Mouse (Mus musculus): ENCODE data around the gene Cacna1e. TPM values are rescaled to one million over a fixed set of nuclear protein-coding genes. Genes with fewer than 3 reads are reported as not detected.

The Cacna1e gene
- polyA plus RNA-seq, 1 experiment = 28.8 TPM

DNA sequence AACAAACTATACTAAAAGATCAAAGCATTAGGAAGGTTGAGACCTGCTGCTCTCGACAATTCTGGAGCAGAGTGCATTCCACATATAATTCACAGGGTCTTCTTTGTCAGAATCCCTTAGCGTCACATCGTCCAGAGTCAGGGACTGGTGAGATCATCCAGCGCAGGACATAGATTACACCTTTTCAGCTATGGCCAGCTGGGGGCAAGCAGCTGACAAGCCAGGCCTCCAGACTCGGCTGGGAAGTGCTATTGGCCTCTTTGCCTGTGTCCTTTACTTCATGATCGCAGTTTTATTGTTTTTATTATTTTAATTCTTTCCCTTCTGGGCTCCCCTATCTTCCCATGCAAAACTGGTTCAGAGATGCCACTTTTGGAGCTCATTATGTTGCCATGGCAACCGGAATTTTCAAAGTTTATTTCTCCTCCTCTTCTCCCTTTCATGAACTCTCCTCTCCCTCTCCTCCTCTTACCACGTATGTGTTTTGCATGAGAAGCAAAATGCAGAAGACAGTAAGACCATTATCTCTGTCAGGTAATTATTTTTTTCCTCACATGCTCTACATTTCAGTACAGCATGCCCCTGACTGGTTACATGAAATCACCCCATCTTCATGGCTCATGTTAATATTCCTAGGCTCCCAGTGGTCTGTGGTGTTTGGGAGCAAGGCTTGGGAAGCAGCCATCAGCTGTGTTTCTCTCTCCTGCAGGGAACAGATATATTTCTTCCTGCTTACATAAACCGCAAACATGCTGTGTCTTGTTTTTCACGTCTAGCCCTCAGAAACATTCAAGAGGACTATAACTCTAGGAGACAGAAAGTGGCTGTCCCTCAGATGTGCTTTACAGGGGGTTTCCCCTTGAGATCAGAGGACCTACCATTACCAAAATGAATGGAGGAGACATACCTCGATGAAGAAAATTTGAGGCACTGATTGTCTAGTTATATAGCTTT is 351.0 kb downstream of the Cacna1e start:
- peak; percentile 52 for DNase-seq (ENCODE audit: low read depth)
- no peak for TF ChIP-seq CTCF (IDR thresholded peaks at IDR 0.05; ENCODE audit: borderline replicate concordance, extremely low read depth, insufficient read depth, insufficient read length)
- no peak for TF ChIP-seq POLR2A (IDR thresholded peaks at IDR 0.05; ENCODE audit: borderline replicate concordance, extremely low read depth, insufficient read depth, insufficient read length, poor library complexity, severe bottlenecking)

DNA sequence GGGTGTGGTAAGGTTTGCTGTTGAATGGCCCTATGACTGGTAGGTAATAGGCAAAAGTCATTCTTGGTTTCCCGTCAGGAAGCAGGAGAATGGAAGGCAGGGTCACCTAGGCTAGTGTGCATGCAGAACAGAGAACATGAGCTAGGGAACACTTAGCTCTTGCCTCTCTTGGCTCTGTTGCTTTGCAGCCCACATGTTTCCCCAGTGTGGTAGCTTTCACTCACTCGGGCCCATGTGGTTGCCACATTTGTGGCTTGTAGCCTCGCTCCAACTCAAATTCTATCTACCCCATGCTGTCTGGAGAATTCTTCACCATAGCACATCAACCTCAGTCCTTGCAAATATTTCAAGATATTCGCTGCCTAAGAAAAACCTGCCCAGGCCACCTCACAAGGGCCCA is 354.6 kb downstream of the Cacna1e start:
- no peak for DNase-seq (ENCODE audit: low read depth)
- TF ChIP-seq CTCF (IDR thresholded peaks at IDR 0.05; ENCODE audit: borderline replicate concordance, extremely low read depth, insufficient read depth, insufficient read length) (no peak), POLR2A (IDR thresholded peaks at IDR 0.05; ENCODE audit: borderline replicate concordance, extremely low read depth, insufficient read depth, insufficient read length, poor library complexity, severe bottlenecking) (no peak)

DNA sequence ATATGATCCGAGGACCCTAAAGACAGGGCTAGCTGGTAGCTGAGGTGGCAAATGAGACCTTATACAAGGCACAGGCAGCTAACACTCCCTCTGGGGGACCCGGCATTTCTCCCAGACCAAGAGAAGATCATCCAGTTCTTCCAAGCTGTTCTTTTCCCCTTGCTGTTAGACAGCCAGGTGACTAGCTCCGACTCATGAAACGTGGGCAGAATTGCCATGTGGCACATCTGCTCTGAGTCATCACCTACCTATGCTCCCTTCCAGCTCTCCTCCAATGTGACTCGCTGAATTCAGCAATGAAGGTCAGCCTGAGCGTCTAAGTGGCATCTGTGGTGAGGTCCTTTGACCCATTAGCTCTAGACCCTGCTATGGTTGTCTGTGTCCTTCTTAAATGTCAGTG is 355.5 kb downstream of the Cacna1e start:
- DNase-seq (ENCODE audit: low read depth) = no peak
- TF ChIP-seq POLR2A (IDR thresholded peaks at IDR 0.05; ENCODE audit: borderline replicate concordance, extremely low read depth, insufficient read depth, insufficient read length, poor library complexity, severe bottlenecking) = no peak
- TF ChIP-seq CTCF (IDR thresholded peaks at IDR 0.05; ENCODE audit: borderline replicate concordance, extremely low read depth, insufficient read depth, insufficient read length) = no peak

DNA sequence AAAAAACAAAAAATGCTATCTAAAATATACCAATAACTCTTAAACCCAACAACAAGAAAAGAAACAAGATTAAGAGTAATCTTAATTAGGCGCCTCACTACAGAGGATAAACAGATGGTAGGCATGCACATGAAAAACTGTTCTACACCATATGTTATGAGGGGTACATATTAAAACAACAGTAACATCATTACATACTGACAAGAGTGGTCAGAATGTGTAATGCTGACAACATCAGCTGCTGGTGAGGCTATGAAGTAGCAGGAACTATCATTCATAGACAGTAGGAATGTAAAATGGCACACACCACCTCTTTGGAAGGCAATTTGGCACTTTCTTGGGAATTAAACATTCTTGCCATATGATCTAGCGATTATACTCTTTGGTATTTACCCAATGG is 363.6 kb downstream of the Cacna1e start:
- TF ChIP-seq CTCF (IDR thresholded peaks at IDR 0.05; ENCODE audit: borderline replicate concordance, extremely low read depth, insufficient read depth, insufficient read length) (no peak), POLR2A (IDR thresholded peaks at IDR 0.05; ENCODE audit: borderline replicate concordance, extremely low read depth, insufficient read depth, insufficient read length, poor library complexity, severe bottlenecking) (no peak)
- peak; percentile 54 for DNase-seq (ENCODE audit: low read depth)

DNA sequence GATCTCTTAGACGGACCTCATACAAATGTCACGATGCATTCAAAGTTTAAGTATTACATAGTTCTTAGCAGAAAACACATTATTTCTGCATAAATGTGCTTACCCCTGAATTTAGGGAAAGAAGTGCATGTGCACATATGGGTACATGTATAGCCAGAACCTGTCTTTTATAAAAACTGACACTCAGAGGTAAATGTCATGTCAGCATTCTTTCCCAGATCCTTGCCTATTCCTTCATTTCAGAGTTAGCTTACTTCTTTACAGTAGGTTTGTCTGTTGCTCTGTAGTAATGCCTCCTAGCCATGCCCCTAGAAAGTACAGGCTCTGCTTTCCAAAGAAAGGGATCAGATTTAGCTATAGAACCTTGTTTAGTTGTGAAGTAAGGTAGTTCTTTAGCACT is 369.0 kb downstream of the Cacna1e start:
- TF ChIP-seq POLR2A (IDR thresholded peaks at IDR 0.05; ENCODE audit: borderline replicate concordance, extremely low read depth, insufficient read depth, insufficient read length, poor library complexity, severe bottlenecking) (no peak), CTCF (IDR thresholded peaks at IDR 0.05; ENCODE audit: borderline replicate concordance, extremely low read depth, insufficient read depth, insufficient read length) (no peak)
- no peak for DNase-seq (ENCODE audit: low read depth)

DNA sequence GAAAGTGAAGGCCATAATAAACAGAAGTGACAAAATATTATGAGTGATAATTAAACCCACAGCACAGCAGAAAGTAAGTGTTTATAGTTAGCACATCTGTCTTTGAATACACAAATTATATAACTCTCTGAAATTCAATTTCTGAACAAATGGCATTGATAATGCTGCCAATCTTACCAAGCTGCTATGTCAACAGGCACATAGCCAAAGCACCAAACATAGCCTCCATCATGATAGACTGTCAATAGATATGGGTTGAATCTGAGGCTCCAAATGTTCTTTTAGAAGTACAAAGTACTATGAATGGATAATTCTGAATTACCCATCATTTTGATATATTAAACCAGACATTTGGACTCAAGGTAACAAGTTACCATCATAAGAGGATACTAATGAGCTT is 372.6 kb downstream of the Cacna1e start:
- TF ChIP-seq CTCF (IDR thresholded peaks at IDR 0.05; ENCODE audit: borderline replicate concordance, extremely low read depth, insufficient read depth, insufficient read length) (no peak), POLR2A (IDR thresholded peaks at IDR 0.05; ENCODE audit: borderline replicate concordance, extremely low read depth, insufficient read depth, insufficient read length, poor library complexity, severe bottlenecking) (no peak)
- DNase-seq (ENCODE audit: low read depth) = no peak

DNA sequence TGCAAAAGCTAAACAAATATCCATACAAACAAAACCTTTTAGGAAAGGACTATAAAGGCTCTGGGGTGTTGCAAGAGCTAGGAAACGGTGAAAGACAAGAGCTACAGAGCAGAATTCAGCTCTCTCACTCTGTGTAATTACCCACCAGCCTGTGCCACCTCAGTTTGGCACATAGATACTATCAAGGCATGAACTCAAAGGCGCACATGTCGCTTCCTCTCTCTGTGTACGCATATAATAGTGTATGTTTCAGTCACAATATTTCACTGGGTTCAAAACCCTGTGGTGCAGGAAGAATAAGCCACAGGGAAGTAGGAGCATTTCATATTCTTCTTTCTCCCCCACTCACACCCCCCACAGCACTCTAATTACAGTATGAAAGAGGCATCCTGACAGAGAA is 380.3 kb downstream of the Cacna1e start:
- peak; percentile 39 for DNase-seq (ENCODE audit: low read depth)
- TF ChIP-seq POLR2A (IDR thresholded peaks at IDR 0.05; ENCODE audit: borderline replicate concordance, extremely low read depth, insufficient read depth, insufficient read length, poor library complexity, severe bottlenecking) (no peak), CTCF (IDR thresholded peaks at IDR 0.05; ENCODE audit: borderline replicate concordance, extremely low read depth, insufficient read depth, insufficient read length) (no peak)

DNA sequence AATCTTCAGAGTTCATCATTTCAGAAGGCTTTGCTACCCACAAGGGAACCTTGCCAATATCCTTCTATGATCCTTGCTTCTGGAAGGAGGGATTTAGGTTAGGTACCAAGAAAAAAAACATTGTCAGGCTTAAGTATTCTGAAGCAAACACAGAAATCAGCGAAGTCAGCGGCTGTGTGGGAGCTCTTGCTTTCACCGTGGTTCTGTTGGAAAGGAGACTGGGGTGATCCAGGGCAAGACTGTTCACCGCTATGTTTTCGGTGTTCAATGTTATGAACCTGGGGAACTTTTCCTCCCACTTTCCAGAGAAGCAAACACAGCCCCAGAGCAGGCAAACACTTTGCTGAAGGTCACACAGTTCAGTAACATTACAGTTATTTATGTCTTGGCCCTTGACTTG is 383.4 kb downstream of the Cacna1e start:
- no peak for DNase-seq (ENCODE audit: low read depth)
- TF ChIP-seq CTCF (IDR thresholded peaks at IDR 0.05; ENCODE audit: borderline replicate concordance, extremely low read depth, insufficient read depth, insufficient read length) (no peak), POLR2A (IDR thresholded peaks at IDR 0.05; ENCODE audit: borderline replicate concordance, extremely low read depth, insufficient read depth, insufficient read length, poor library complexity, severe bottlenecking) (no peak)

DNA sequence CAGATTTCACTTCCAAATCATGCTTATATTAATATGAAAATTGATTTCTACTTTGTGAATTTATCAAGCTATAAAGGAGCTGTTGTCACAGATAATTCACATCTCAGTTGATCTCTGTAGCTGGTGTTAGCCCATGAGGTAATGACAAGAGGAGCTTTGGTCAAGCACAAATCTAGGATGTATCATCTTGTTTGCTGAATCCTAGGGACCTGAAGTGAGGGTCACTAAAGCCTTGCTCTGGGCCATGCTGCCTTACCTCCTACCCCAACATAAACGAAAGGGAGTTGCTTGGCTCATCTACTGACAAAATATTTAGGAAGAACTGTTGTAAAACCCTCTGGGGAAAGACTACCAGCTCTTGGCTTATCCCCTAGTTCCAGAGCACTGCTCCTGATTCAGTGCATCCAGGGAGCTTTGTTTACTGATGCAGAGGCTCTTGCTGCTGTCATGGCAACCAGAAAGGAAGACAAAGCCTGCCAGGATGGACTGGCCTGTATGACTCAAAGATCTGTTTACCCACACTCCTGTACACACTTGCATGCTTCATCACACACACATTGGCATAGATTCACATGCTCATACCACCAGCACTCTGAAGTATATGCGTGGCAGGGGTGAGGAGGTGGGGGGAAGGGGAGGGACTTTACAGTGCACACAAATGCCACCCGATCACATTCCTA is 384.0 kb downstream of the Cacna1e start:
- DNase-seq (ENCODE audit: low read depth) = peak; percentile 91
- TF ChIP-seq POLR2A (IDR thresholded peaks at IDR 0.05; ENCODE audit: borderline replicate concordance, extremely low read depth, insufficient read depth, insufficient read length, poor library complexity, severe bottlenecking) (no peak), CTCF (IDR thresholded peaks at IDR 0.05; ENCODE audit: borderline replicate concordance, extremely low read depth, insufficient read depth, insufficient read length) (no peak)

DNA sequence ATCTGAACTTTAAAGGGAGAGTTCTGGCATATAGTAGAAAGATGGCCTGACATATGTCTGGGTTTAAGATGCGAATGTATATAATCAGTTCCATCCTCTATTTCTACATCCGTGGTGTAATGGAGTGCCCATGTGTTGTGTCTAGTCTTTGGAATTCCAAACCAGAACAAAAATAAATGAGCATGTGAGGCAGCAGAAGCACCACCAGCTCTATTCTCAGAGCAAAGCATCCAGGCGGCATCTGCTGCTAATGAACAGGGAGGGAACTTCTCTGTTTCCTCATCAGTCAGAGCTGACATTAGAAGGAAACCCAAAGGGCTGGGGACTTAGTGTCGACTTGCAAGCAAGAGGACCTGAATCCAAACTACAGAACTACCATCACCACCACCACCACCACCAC is 385.5 kb downstream of the Cacna1e start:
- no peak for TF ChIP-seq CTCF (IDR thresholded peaks at IDR 0.05; ENCODE audit: borderline replicate concordance, extremely low read depth, insufficient read depth, insufficient read length)
- TF ChIP-seq POLR2A (IDR thresholded peaks at IDR 0.05; ENCODE audit: borderline replicate concordance, extremely low read depth, insufficient read depth, insufficient read length, poor library complexity, severe bottlenecking) = no peak
- no peak for DNase-seq (ENCODE audit: low read depth)

DNA sequence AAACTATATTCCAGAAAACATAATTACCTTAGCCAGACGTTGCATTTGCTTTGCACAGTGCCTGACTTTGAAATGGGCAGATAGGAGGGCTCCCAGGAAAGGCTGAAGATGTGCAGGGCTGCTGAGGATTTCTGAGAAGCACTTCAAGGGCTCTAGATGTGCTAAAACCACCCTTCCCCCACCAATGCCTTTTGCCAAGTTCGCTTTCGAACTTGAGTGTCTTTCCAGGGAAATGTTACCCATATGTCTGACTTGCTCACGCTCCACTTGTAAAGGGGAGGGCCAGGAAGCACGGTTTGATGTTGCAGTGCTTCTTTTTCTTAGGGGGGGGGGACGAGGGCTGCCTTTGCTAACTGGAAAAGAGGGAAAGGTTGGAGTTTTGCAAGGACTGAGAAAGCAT is 393.2 kb downstream of the Cacna1e start:
- peak; percentile 59 for DNase-seq (ENCODE audit: low read depth)
- TF ChIP-seq CTCF (IDR thresholded peaks at IDR 0.05; ENCODE audit: borderline replicate concordance, extremely low read depth, insufficient read depth, insufficient read length) (no peak), POLR2A (IDR thresholded peaks at IDR 0.05; ENCODE audit: borderline replicate concordance, extremely low read depth, insufficient read depth, insufficient read length, poor library complexity, severe bottlenecking) (no peak)

Data from brain, embryonic 14.5 days (tissue).